Mouse (Mus musculus) embryonic fibroblast, embryonic 13.5 days (primary cell): ENCODE measurements around the gene Izumo1.

Experiments
- CTCF ChIP-seq: IDR thresholded peaks from 2 replicates; pipeline ENCODE4 v1.5.1; 2011; ENCODE audit warnings: mild to moderate bottlenecking, control low read depth, low read length, moderate library complexity, borderline replicate concordance; ENCODE audit not compliant: insufficient read depth
- POLR2A ChIP-seq: IDR thresholded peaks from 2 replicates; pipeline ENCODE4 v1.6.1; 2011; ENCODE audit warnings: low read depth, mild to moderate bottlenecking, control low read depth, low read length, moderate library complexity

DNA sequence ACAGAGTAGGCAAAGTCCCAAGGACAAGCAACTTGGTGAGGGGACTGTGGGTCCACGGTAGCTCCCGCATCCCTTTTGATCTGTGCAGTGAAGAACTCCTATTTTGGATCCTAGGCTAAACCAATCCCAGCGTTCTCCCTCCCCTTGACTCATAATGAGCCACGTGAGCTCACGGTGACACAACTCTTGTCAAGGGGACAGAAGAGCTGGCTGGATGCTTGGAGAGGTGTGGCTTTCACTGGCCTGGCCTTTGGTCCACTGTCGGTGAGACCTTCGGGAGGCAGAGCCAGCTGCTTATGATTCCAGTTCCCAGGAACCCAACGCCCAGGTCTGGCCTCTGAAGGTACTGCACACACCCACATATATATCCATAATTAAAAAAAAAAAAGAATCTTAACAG lies 27.7 kb downstream of the Izumo1 start:
- no peak for TF ChIP-seq POLR2A
- TF ChIP-seq CTCF = no peak
